Mouse (Mus musculus) forebrain, embryonic 16.5 days (tissue): ENCODE results near the gene Hopx. TPM values are rescaled to one million over a fixed set of nuclear protein-coding genes. Genes with fewer than 3 reads are reported as not detected.

Source experiments
- ATAC-seq: fragments of 200-750 bp; cut with Nextera tagmentation; 2 replicates; pipeline ENCODE4 v1.8.0; 2017; ENCODE audit warnings: mild to moderate bottlenecking, moderate library complexity
- H3K27ac ChIP-seq: fragments of 300-500 bp; sonication (generic); 2 replicates; pipeline ENCODE4 v1.5.1; 2014; ENCODE audit warnings: low read length, control low read depth
- H3K27me3 ChIP-seq: fragments of 300-500 bp; sonication (generic); replicated peaks from 2 replicates; pipeline ENCODE4 v1.6.1; 2014; ENCODE audit warnings: low read length; ENCODE audit not compliant: control insufficient read depth, insufficient read depth
- H3K36me3 ChIP-seq: fragments of 300-500 bp; sonication (generic); 2 replicates; pipeline ENCODE4 v1.6.1; 2014; ENCODE audit not compliant: control insufficient read depth, insufficient read depth
- H3K4me1 ChIP-seq: fragments of 300-500 bp; sonication (generic); replicated peaks from 2 replicates; pipeline ENCODE4 v1.6.1; 2014; ENCODE audit warnings: low read length; ENCODE audit not compliant: control insufficient read depth, insufficient read depth
- H3K4me2 ChIP-seq: fragments of 300-500 bp; sonication (generic); 2 replicates; pipeline ENCODE4 v1.6.1; 2014; ENCODE audit warnings: mild to moderate bottlenecking, low read length, control low read depth
- H3K4me3 ChIP-seq: fragments of 300-500 bp; sonication (generic); replicated peaks from 2 replicates; pipeline ENCODE4 v1.5.1; 2014; ENCODE audit warnings: mild to moderate bottlenecking, low read length, control low read depth
- H3K9ac ChIP-seq: fragments of 300-500 bp; sonication (generic); replicated peaks from 2 replicates; pipeline ENCODE4 v1.6.1; 2014; ENCODE audit warnings: low read depth, low read length, control low read depth
- H3K9me3 ChIP-seq: fragments of 300-500 bp; sonication (generic); 2 replicates; pipeline ENCODE4 v1.6.1; 2016; ENCODE audit warnings: low read length; ENCODE audit not compliant: control insufficient read depth
- WGBS: fragments of 180-500 bp; shearing (Covaris S2); extraction: QIAGEN DNeasy Blood & Tissue Kit; methylation state at CpG from one replicate; pipeline ENCODE4 v1.1.7; 2014; 5-methylcytosine and 5-hydroxymethylcytosine counted together
- polyA plus RNA-seq: library from polyadenylated mRNA; unstranded; fragments of >200 nt; fragmentation: Nextera tagmentation; extraction: Ambion mirVana; gene quantifications from 2 replicates; pipeline ENCODE4 v1.2.1, GENCODE M21; 2015

The Hopx gene
- polyA plus RNA-seq, 1 experiment from 2014 or later = 1.2 TPM

DNA sequence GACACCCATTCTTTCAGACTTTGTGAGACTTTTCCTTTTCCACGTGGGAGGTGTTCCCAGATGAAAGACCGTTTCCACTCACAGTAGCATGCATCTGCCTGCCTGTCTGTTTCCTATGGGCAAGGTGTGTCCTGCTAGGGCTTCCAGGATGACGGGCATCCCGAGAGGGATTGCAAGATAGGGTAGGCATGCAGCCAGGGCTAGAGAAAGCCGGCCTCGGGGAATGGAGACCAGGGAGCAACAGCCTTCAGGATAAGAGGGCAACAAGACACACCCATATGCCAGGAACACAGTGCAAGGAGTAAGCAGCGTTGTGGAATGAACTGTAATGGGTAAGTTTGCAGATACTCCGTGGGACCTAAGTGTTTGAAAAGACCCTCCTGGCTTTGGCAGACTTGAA, 47.6 kb downstream of the Hopx start:
- Histone ChIP-seq H3K27ac (no peak overlapping the region), H3K4me1 (0 out of 2 replicates have a peak, but pooled peaks cover 3% of the 10 kb centered on the region), H3K9me3 (no peaks in the 10 kb centered on the region), H3K4me2 (no peak overlapping the region), H3K4me3 (no peak overlapping the region), H3K9ac (no peak overlapping the region), H3K27me3 (no peaks in the 10 kb centered on the region), H3K36me3 (no peaks in the 10 kb centered on the region)
- WGBS = 53% methylated on average over 8 of the region's 8 CpGs
- no peak for ATAC-seq

DNA sequence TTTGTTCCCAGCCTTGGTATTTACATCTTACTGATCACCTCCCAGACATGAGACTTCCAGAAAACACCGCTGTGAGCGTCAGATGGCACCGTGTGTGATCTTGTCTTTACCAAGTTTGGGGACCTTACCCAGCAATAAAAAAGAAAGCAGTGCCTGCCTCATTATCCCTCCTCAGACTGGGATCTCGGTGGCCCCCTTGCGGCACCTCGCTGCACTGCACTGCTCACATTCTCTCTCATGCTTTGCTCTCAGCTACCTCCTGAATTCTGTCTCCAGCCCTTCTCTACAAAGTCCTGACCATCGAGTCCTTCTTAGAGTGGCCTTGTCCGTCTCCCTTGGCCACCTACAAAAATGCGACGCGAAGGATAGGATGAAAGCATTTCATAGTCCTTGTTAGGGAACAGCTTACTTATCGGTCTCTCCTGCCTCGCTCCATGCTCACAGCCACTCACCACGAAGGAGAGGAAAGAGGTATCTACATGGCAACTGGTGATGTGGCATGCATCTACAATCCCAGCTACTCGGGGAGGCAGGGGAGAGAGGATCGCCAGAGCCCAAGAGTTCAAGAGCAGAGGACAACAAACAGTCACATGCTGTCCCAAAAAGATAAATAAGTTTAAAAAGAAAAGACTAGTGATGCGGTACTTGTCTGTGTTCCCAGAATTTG, 53.4 kb downstream of the Hopx start:
- no peak for ATAC-seq
- WGBS = 34% methylated on average over 17 of the region's 17 CpGs
- 0 out of 2 replicates have a peak, but pooled peaks cover 3% of the 10 kb centered on the region for H3K27me3 ChIP-seq

DNA sequence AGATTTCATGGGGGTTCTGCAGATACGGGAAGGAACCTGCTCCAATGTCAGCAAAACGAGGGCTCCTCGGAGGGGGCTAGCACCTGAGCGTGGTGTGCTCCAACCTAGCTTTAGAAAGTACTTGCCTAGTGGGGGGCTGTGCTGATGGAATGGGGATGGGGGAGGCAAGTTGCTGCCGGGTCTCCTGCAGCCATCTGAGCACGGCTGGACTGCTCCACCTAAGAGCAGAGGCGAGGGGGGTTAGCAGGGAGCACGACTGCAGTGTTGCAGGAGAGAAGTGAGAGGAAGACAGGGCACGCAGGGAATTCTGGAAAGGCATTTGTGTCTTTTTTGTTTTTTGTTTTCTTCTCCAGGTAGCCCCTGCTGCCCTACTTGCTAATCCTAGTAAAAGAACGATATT, 54.6 kb downstream of the Hopx start:
- H3K4me3 ChIP-seq = no peak overlapping the region
- H3K27ac ChIP-seq = no peak overlapping the region
- 0 out of 2 replicates have a peak, but pooled peaks cover 3% of the 10 kb centered on the region for H3K27me3 ChIP-seq
- peaks cover 5% of the 10 kb centered on the region; the same call in 1 of the 2 replicates for H3K4me1 ChIP-seq
- no peak overlapping the region for H3K4me2 ChIP-seq
- WGBS = 46% methylated on average over 10 of the region's 10 CpGs
- H3K36me3 ChIP-seq = no peaks in the 10 kb centered on the region
- no peak for ATAC-seq
- no peaks in the 10 kb centered on the region for H3K9me3 ChIP-seq
- H3K9ac ChIP-seq = no peak overlapping the region

More for the DNA sequence above, 53.4 kb downstream of the Hopx start:
- Histone ChIP-seq H3K9ac (no peak overlapping the region), H3K36me3 (no peaks in the 10 kb centered on the region), H3K9me3 (no peaks in the 10 kb centered on the region), H3K4me1 (peaks cover 5% of the 10 kb centered on the region; the same call in 1 of the 2 replicates), H3K4me2 (no peak overlapping the region), H3K4me3 (no peak overlapping the region), H3K27ac (no peak overlapping the region)

DNA sequence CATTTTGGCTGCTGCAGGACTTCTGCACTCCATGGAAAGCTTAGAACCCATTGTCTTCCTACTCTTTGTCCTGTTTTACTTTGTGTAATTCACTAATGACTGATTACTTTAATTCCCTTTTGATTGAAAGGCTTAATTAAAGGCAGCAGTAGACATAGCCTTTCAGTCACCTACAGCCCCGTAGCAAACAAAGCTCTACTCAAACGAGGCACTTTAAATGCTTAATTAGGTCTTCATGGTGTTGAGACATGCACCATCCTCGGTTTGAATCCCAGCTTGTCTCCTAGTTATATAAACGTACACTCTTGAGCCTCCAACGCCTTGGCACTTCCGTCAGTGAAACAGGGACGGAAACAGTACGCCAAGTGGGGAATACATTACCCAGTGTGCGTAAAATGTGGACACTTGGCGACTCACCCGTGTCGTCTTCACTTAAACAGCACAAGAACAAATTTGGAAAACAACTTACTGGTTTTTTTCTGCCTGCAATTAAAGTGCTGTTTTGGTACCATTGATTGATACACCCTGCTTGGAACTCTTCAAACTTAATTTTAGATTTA, 58.0 kb downstream of the Hopx start:
- Histone ChIP-seq H3K27ac (no peak overlapping the region), H3K9ac (no peak overlapping the region), H3K4me2 (no peak overlapping the region), H3K4me1 (peaks cover 5% of the 10 kb centered on the region; the same call in 1 of the 2 replicates), H3K9me3 (no peaks in the 10 kb centered on the region), H3K27me3 (0 out of 2 replicates have a peak, but pooled peaks cover 3% of the 10 kb centered on the region), H3K36me3 (no peaks in the 10 kb centered on the region), H3K4me3 (no peak overlapping the region)
- no peak for ATAC-seq
- 9% methylated on average over 12 of the region's 12 CpGs for WGBS

DNA sequence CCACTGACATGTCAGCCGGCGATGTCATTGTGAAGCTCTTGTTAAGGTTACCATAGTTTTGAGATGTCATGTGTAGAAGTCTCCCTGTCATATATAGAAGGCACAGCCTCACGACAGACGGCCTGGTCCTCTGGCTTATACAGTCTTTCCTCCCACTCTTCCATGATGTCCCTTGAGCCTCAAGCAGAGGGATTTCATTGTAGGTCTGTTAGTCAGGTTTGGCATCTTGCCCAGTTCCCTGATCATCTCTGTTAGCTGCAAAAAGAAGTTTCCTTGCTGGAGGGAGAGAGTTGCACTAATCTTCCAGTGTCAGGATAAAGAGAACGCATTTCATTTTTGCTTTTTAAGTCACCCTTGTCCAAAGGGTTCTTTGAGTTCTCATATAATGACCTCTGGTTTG, 62.3 kb downstream of the Hopx start:
- Histone ChIP-seq H3K27ac (no peak overlapping the region), H3K36me3 (no peaks in the 10 kb centered on the region), H3K4me3 (no peak overlapping the region), H3K4me1 (no peaks in the 10 kb centered on the region), H3K27me3 (no peaks in the 10 kb centered on the region), H3K4me2 (no peak overlapping the region), H3K9me3 (no peaks in the 10 kb centered on the region), H3K9ac (no peak overlapping the region)
- ATAC-seq = no peak
- 84% methylated on average over 5 of the region's 5 CpGs for WGBS

- H3K4me1 ChIP-seq = no peaks in the 10 kb centered on the region
- H3K9ac ChIP-seq = no peak overlapping the region
- no peak overlapping the region for H3K4me2 ChIP-seq
- H3K27ac ChIP-seq = no peak overlapping the region
- H3K9me3 ChIP-seq = no peaks in the 10 kb centered on the region
- no peak for ATAC-seq
- no peaks in the 10 kb centered on the region for H3K36me3 ChIP-seq
- WGBS = 76% methylated on average over 5 of the region's 5 CpGs
- no peaks in the 10 kb centered on the region for H3K27me3 ChIP-seq
- H3K4me3 ChIP-seq = no peak overlapping the region
Observed at GRCm38 (mm10) chr5:77044362-77044761, 70.6 kb downstream of the Hopx start.

DNA sequence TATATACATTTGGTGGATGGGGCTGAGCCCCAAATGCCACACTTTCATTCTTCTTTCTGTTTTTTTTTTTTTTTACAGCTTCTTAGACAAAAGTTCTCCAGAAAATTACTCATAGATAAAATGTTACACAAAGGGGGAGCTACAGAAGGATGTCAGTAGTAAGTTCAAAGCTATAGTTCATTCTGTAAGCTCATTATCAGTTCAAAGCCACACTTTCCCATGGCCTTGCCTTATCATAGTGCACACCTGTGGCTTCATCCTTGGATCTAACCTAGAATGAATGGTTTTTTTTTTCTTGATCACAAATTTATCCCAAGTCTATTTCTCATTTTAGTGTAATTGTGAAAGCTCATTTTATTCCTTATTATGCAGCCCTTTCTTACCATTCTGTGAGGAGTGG, 75.5 kb downstream of the Hopx start:
- Histone ChIP-seq H3K27me3 (no peaks in the 10 kb centered on the region), H3K36me3 (no peaks in the 10 kb centered on the region), H3K4me1 (no peaks in the 10 kb centered on the region), H3K27ac (no peak overlapping the region), H3K4me2 (no peak overlapping the region), H3K9me3 (no peaks in the 10 kb centered on the region), H3K9ac (no peak overlapping the region), H3K4me3 (no peak overlapping the region)
- no peak for ATAC-seq

DNA sequence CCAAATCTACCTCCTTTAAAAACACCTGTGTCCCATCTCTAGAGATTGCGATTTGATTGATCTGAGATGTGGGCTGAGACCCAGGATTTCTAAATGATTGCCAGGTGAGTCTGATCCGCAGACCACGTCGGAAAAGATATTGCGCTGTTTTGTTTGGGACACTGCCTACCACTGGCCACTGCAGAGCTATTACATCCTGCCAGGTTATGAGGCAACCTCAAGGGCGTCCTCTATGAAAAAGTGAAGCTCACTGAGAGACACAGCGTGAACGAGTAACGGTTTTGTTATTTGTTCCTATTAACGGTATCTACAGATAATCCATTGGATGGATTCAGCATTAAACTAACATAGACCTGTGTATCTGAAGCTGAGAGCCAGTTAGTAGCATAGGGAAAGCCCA, 76.5 kb downstream of the Hopx start:
- WGBS = 93% methylated on average over 10 of the region's 10 CpGs
- Histone ChIP-seq H3K4me2 (no peak overlapping the region), H3K4me1 (no peaks in the 10 kb centered on the region), H3K27me3 (no peaks in the 10 kb centered on the region), H3K9me3 (no peaks in the 10 kb centered on the region), H3K36me3 (no peaks in the 10 kb centered on the region), H3K27ac (no peak overlapping the region), H3K4me3 (no peak overlapping the region), H3K9ac (no peak overlapping the region)
- no peak for ATAC-seq
